Mouse (Mus musculus) lung, embryonic 14.5 days (tissue): ENCODE data around the gene Manbal. TPM values are rescaled to one million over a fixed set of nuclear protein-coding genes. Genes with fewer than 3 reads are reported as not detected.
A peak's percentile ranks its signal among the peaks of the same experiment; 100 is the strongest.

Experiments
- ATAC-seq: fragments of 200-750 bp; cut with Nextera tagmentation; 2 replicates; pipeline ENCODE4 v1.8.0; 2017; ENCODE audit warnings: mild to moderate bottlenecking, moderate TSS enrichment, moderate library complexity; ENCODE audit not compliant: insufficient read depth
- DNase-seq: peaks from one replicate; pipeline ENCODE4 v3.0.0-alpha.2; 2015
- H3K27ac ChIP-seq: fragments of 300-500 bp; sonication (generic); 2 replicates; pipeline ENCODE4 v1.5.1; 2014; ENCODE audit warnings: low read depth, mild to moderate bottlenecking, moderate library complexity
- H3K27me3 ChIP-seq: fragments of 300-500 bp; sonication (generic); 2 replicates; pipeline ENCODE4 v1.6.1; 2014; ENCODE audit warnings: low read length, control low read depth; ENCODE audit not compliant: insufficient read depth
- H3K36me3 ChIP-seq: fragments of 300-500 bp; sonication (generic); 2 replicates; pipeline ENCODE4 v1.6.1; 2014; ENCODE audit warnings: control low read depth; ENCODE audit not compliant: insufficient read depth
- H3K4me1 ChIP-seq: fragments of 300-500 bp; sonication (generic); 2 replicates; pipeline ENCODE4 v1.6.1; 2014; ENCODE audit warnings: antibody characterized with exemption, control low read depth; ENCODE audit not compliant: insufficient read depth
- H3K4me2 ChIP-seq: fragments of 300-500 bp; sonication (generic); 2 replicates; pipeline ENCODE4 v1.6.1; 2014; ENCODE audit warnings: mild to moderate bottlenecking
- H3K4me3 ChIP-seq: fragments of 300-500 bp; sonication (generic); 2 replicates; pipeline ENCODE4 v1.5.1; 2014; ENCODE audit warnings: low read depth, low read length
- H3K9ac ChIP-seq: fragments of 300-500 bp; sonication (generic); 2 replicates; pipeline ENCODE4 v1.6.1; 2014
- H3K9me3 ChIP-seq: fragments of 300-500 bp; sonication (generic); 2 replicates; pipeline ENCODE4 v1.6.1; 2016; ENCODE audit warnings: low read depth, low read length, control low read depth
- CTCF ChIP-seq: IDR thresholded peaks from 2 replicates; pipeline ENCODE4 v1.5.1; 2016; ENCODE audit warnings: antibody characterized with exemption, low read depth
- whole genome bisulfite sequencing: fragments of 180-500 bp; shearing (Covaris S2); extraction: QIAGEN DNeasy Blood & Tissue Kit; methylation state at CpG from one replicate; pipeline ENCODE4 v1.1.7; 2014; 5-methylcytosine and 5-hydroxymethylcytosine counted together
- polyA plus RNA-seq: library from polyadenylated mRNA; unstranded; fragments of >200 nt; fragmentation: Nextera tagmentation; extraction: Ambion mirVana; gene quantifications from 2 replicates; pipeline ENCODE4 v1.2.1, GENCODE M21; 2014

Manbal gene
- polyA plus RNA-seq, 1 experiment from 2014 or later = 42.6 TPM

DNA sequence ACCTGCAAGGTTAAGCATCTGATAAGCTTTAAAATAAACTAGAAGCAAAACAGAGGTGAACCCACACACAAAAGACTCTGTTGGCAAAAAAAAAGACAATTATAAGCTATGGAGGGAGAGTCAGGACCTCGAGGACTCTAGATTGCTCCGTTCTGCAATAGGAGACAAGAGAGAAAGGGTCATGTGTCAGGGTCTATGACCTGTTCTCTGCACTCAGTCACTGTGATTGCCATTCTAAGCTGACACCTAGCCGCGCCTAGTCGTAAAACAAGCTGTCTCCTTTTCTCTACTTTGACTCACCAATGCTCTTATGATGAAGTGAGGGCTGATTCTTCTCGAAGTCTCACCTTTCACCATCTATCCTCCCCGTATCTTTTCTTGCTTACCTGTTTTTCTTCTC lies 45.1 kb downstream of the Manbal start:
- H3K4me2 ChIP-seq = no peak overlapping the region
- H3K36me3 ChIP-seq = no peaks in the 10 kb centered on the region
- no peak for DNase-seq
- 53% methylated on average over 7 of the region's 7 CpGs for WGBS
- H3K27me3 ChIP-seq = no peaks in the 10 kb centered on the region
- ATAC-seq = no peak
- no peaks in the 10 kb centered on the region for H3K9me3 ChIP-seq
- no peak overlapping the region for H3K9ac ChIP-seq
- no peak overlapping the region for H3K4me3 ChIP-seq
- no peaks in the 10 kb centered on the region for H3K4me1 ChIP-seq
- no peak for TF ChIP-seq CTCF
- no peak overlapping the region for H3K27ac ChIP-seq

- no peaks in the 10 kb centered on the region for H3K27me3 ChIP-seq
- ATAC-seq (no peak), DNase-seq (no peak)
- WGBS = 58% methylated on average over 6 of the region's 6 CpGs
- H3K36me3 ChIP-seq = no peaks in the 10 kb centered on the region
- TF ChIP-seq CTCF = no peak
- H3K27ac ChIP-seq = no peak overlapping the region
- no peak overlapping the region for H3K4me3 ChIP-seq
- no peak overlapping the region for H3K9ac ChIP-seq
- no peaks in the 10 kb centered on the region for H3K9me3 ChIP-seq
- H3K4me2 ChIP-seq = no peak overlapping the region
- peaks cover 13% of the 10 kb centered on the region for H3K4me1 ChIP-seq
These were observed 49.8 kb downstream of the Manbal start for GRCm38 (mm10) chr2:157417229-157417628.

- no peak for TF ChIP-seq CTCF
- H3K27me3 ChIP-seq = no peaks in the 10 kb centered on the region
- peaks cover 21% of the 10 kb centered on the region for H3K4me1 ChIP-seq
- no peak for ATAC-seq
- no peak for DNase-seq
- H3K36me3 ChIP-seq = no peaks in the 10 kb centered on the region
- peak within 1 kb of the TSS; percentile 3; the same call in 1 of the 2 replicates for H3K27ac ChIP-seq
- H3K9me3 ChIP-seq = no peaks in the 10 kb centered on the region
- no peak within 1 kb of the TSS for H3K4me3 ChIP-seq
- H3K9ac ChIP-seq = no peak within 1 kb of the TSS
- 0 out of 2 replicates have a peak within 1 kb of the TSS, but pooled peaks have one; percentile 18 for H3K4me2 ChIP-seq
- 27% methylated on average over 13 of the region's 13 CpGs for WGBS
These were observed 50.8 kb downstream of the Manbal start, which contains the start of gene Src for GRCm38 (mm10) chr2:157418206-157418605. Src (plus strand) TSS chr2:157418444.

GRCm38 (mm10) chr2:157418609-157419071 lies 51.2 kb downstream of the Manbal start:
- Histone ChIP-seq H3K4me1 (peaks cover 21% of the 10 kb centered on the region), H3K9ac (no peak overlapping the region)
- ATAC-seq = 0 out of 2 replicates have a peak, but pooled peaks have one; percentile 9

GRCm38 (mm10) chr2:157419506-157419905 lies 52.1 kb downstream of the Manbal start:
- no peak for TF ChIP-seq CTCF
- no peak for ATAC-seq
- H3K4me1 ChIP-seq = peaks cover 21% of the 10 kb centered on the region
- H3K9ac ChIP-seq = no peak overlapping the region
- H3K4me2 ChIP-seq = no peak overlapping the region
- H3K9me3 ChIP-seq = no peaks in the 10 kb centered on the region
- no peaks in the 10 kb centered on the region for H3K36me3 ChIP-seq
- no peak overlapping the region for H3K27ac ChIP-seq
- H3K4me3 ChIP-seq = no peak overlapping the region
- H3K27me3 ChIP-seq = no peaks in the 10 kb centered on the region
- no peak for DNase-seq

More at GRCm38 (mm10) chr2:157418609-157419071, 51.2 kb downstream of the Manbal start:
- Histone ChIP-seq H3K27me3 (no peaks in the 10 kb centered on the region), H3K4me3 (no peak overlapping the region), H3K4me2 (0 out of 2 replicates have a peak overlapping the region, but pooled peaks have one; percentile 18), H3K9me3 (no peaks in the 10 kb centered on the region), H3K27ac (peak overlapping the region; percentile 3; the same call in 1 of the 2 replicates), H3K36me3 (no peaks in the 10 kb centered on the region)
- DNase-seq = peak; percentile 30
- 9% methylated on average over 7 of the region's 7 CpGs for WGBS
- no peak for TF ChIP-seq CTCF

DNA sequence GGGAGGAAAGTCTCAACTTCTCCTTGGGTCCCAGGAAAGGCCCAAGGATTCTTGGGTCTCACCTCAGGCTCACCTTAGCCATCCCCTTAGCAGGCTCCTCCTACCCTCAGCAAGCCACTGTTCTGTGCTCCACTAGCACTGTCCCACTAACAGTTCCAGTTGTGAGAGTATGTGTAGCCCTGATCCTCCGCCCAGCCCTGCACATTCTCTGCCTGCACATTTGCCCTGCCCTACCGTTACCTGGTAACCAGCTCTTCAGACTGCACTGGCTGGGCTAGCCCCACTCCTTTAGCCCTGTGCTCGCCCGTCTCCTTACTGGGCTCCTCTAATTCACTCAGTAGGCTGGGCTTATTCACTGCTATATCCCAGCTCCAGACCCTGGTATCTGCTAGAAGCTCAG lies 53.0 kb downstream of the Manbal start:
- no peak overlapping the region for H3K27ac ChIP-seq
- ATAC-seq = no peak
- TF ChIP-seq CTCF = no peak
- H3K9me3 ChIP-seq = no peaks in the 10 kb centered on the region
- WGBS = 76% methylated on average over 4 of the region's 4 CpGs
- H3K27me3 ChIP-seq = no peaks in the 10 kb centered on the region
- H3K4me3 ChIP-seq = no peak overlapping the region
- no peak overlapping the region for H3K4me2 ChIP-seq
- H3K9ac ChIP-seq = no peak overlapping the region
- no peak for DNase-seq
- H3K36me3 ChIP-seq = no peaks in the 10 kb centered on the region
- H3K4me1 ChIP-seq = peaks cover 27% of the 10 kb centered on the region

DNA sequence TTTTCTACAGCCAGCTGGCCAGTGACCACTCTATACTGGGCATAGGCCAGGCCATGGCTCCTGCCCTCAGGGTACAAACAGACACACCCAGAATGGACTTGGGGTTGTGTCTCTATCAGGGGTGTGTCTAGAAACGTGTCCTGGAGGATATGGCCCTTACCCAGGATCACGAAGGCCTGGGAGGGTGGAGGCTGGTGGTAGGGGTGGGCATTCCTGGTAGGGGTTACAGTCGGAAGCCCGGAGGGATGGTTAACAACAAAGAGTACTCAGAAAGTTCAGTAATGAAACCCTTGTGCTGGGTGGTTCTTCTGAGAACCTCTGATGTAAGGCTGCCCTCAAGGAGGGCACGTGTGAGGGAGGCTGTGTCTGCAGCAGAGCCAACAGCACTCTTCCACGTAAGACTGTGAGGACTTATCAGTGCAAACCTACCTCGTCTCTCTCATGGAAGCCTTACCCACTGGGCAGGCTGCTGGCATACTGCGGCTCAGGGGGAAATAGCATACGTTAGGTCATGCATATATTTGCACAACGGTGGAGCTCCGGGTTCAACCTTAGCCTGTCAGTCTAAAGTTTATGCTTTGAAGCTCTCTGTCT lies 54.8 kb downstream of the Manbal start:
- DNase-seq (peak; percentile 26), ATAC-seq (no peak)
- Histone ChIP-seq H3K36me3 (no peaks in the 10 kb centered on the region), H3K9me3 (no peaks in the 10 kb centered on the region), H3K4me1 (peaks cover 27% of the 10 kb centered on the region), H3K27me3 (no peaks in the 10 kb centered on the region), H3K27ac (peak overlapping the region; percentile 96), H3K4me2 (no peak overlapping the region), H3K4me3 (no peak overlapping the region), H3K9ac (no peak overlapping the region)
- TF ChIP-seq CTCF = no peak
- 52% methylated on average over 11 of the region's 11 CpGs for WGBS
